Mouse (Mus musculus): ENCODE measurements around the gene Arhgef10l. TPM values are rescaled to one million over a fixed set of nuclear protein-coding genes. Genes with fewer than 3 reads are reported as not detected.

Gene Arhgef10l
- polyA plus RNA-seq, 2 experiments = 2.4 to 2.5 TPM

- no peaks in the 10 kb centered on the region for H3K36me3 ChIP-seq (replicated peaks; ENCODE audit: control insufficient read depth, insufficient read depth, low read depth)
- DNase-seq (ENCODE audit: low read depth in 3 of 3, low spot score in 3 of 3) (no peak), ATAC-seq (ENCODE audit: insufficient read depth) (no peak)
- no peaks in the 10 kb centered on the region for H3K4me1 ChIP-seq (replicated peaks; ENCODE audit: control insufficient read depth in 2 of 2, insufficient read depth in 2 of 2, low read length in 1 of 2)
- H3K27ac ChIP-seq = no peak overlapping the region
- H3K9me3 ChIP-seq (ENCODE audit: control insufficient read depth, low read length) = no peaks in the 10 kb centered on the region; the same call in 1 of the 2 replicates
- WGBS (ENCODE audit: insufficient replicate concordance) = 65% methylated on average over 8 of the region's 8 CpGs
- no peak overlapping the region for H3K9ac ChIP-seq (replicated peaks)
- H3K4me2 ChIP-seq (ENCODE audit: low read depth) = no peak overlapping the region
- H3K27me3 ChIP-seq (ENCODE audit: control insufficient read depth, insufficient read depth, low read length) = no peaks in the 10 kb centered on the region
- TF ChIP-seq EP300 (IDR thresholded peaks at IDR 0.05; ENCODE audit: low read depth) (no peak), CTCF (IDR thresholded peaks at IDR 0.05; ENCODE audit: low read depth) (no peak)
- H3K4me3 ChIP-seq (ENCODE audit: insufficient read depth in 1 of 2, low read depth in 2 of 2, low read length in 2 of 2) = no peak overlapping the region
Measured at GRCm38 (mm10) chr4:140475194-140475593, 190.6 kb downstream of the Arhgef10l start.

- Histone ChIP-seq H3K4me2 (ENCODE audit: low read depth) (no peak overlapping the region), H3K9ac (replicated peaks) (no peak overlapping the region), H3K4me3 (ENCODE audit: insufficient read depth in 1 of 2, low read depth in 2 of 2, low read length in 2 of 2) (no peak overlapping the region), H3K4me1 (replicated peaks; ENCODE audit: control insufficient read depth in 2 of 2, insufficient read depth in 2 of 2, low read length in 1 of 2) (no peaks in the 10 kb centered on the region), H3K27ac (no peak overlapping the region), H3K27me3 (ENCODE audit: control insufficient read depth, insufficient read depth, low read length) (no peaks in the 10 kb centered on the region), H3K36me3 (replicated peaks; ENCODE audit: control insufficient read depth, insufficient read depth, low read depth) (no peaks in the 10 kb centered on the region), H3K9me3 (ENCODE audit: control insufficient read depth, low read length) (no peaks in the 10 kb centered on the region; the same call in 1 of the 2 replicates)
- ATAC-seq (ENCODE audit: insufficient read depth) (no peak), DNase-seq (ENCODE audit: low read depth in 3 of 3, low spot score in 3 of 3) (no peak)
- 54% methylated on average over 13 of the region's 13 CpGs for WGBS (ENCODE audit: insufficient replicate concordance)
- TF ChIP-seq EP300 (IDR thresholded peaks at IDR 0.05; ENCODE audit: low read depth) (no peak), CTCF (IDR thresholded peaks at IDR 0.05; ENCODE audit: low read depth) (no peak)
Measured at GRCm38 (mm10) chr4:140469760-140470452, 195.9 kb downstream of the Arhgef10l start.

GRCm38 (mm10) chr4:140467254-140467791 is 198.5 kb downstream of the Arhgef10l start:
- Histone ChIP-seq H3K4me2 (ENCODE audit: low read depth) (no peak overlapping the region), H3K36me3 (replicated peaks; ENCODE audit: control insufficient read depth, insufficient read depth, low read depth) (no peaks in the 10 kb centered on the region), H3K9ac (replicated peaks) (no peak overlapping the region), H3K27me3 (ENCODE audit: control insufficient read depth, insufficient read depth, low read length) (no peaks in the 10 kb centered on the region), H3K4me3 (ENCODE audit: insufficient read depth in 1 of 2, low read depth in 2 of 2, low read length in 2 of 2) (no peak overlapping the region), H3K27ac (no peak overlapping the region), H3K9me3 (ENCODE audit: control insufficient read depth, low read length) (no peaks in the 10 kb centered on the region), H3K4me1 (replicated peaks; ENCODE audit: control insufficient read depth in 2 of 2, insufficient read depth in 2 of 2, low read length in 1 of 2) (no peaks in the 10 kb centered on the region)
- ATAC-seq (ENCODE audit: insufficient read depth) (no peak), DNase-seq (ENCODE audit: low read depth in 3 of 3, low spot score in 3 of 3) (no peak)
- 64% methylated on average over 17 of the region's 17 CpGs for WGBS (ENCODE audit: insufficient replicate concordance)
- no peak for TF ChIP-seq CTCF (IDR thresholded peaks at IDR 0.05; ENCODE audit: low read depth)
- no peak for TF ChIP-seq EP300 (IDR thresholded peaks at IDR 0.05; ENCODE audit: low read depth)

Small RNAs within 50 kb of the gene (microRNA-seq; reads per million reads assigned to microRNA genes)
- gene Gm23045 = not detected

Other genes starting within 250 kb of the Arhgef10l start
- 44.0 and 50.3 TPM in 2 replicates for gene Rcc2, start 34.5 kb upstream of the Arhgef10l start, polyA plus RNA-seq (2012; rRNA removed)
- gene Rcc2, start 34.5 kb upstream of the Arhgef10l start, polyA plus RNA-seq (2014; fragmentation: Nextera tagmentation; extraction: Ambion mirVana) = 16.5 and 27.6 TPM in 2 replicates
- not detected in 2 replicates for gene Padi6, start 76.6 kb upstream of the Arhgef10l start, polyA plus RNA-seq (2012; rRNA removed)
- not detected in 2 replicates for gene Padi6, start 76.6 kb upstream of the Arhgef10l start, polyA plus RNA-seq (2014; fragmentation: Nextera tagmentation; extraction: Ambion mirVana)
- 0.37 and 0.58 TPM in 2 replicates for gene Padi4, start 108.2 kb upstream of the Arhgef10l start, polyA plus RNA-seq (2012; rRNA removed)
- gene Padi4, start 108.2 kb upstream of the Arhgef10l start, polyA plus RNA-seq (2014; fragmentation: Nextera tagmentation; extraction: Ambion mirVana) = 0.34 and 0.52 TPM in 2 replicates
- gene Padi3, start 144.6 kb upstream of the Arhgef10l start, polyA plus RNA-seq (2012; rRNA removed) = 0.11 and 0.17 TPM in 2 replicates
- gene Padi3, start 144.6 kb upstream of the Arhgef10l start, polyA plus RNA-seq (2014; fragmentation: Nextera tagmentation; extraction: Ambion mirVana) = 0.13 and 0.25 TPM in 2 replicates
- gene Padi1, start 179.8 kb upstream of the Arhgef10l start, polyA plus RNA-seq (2012; rRNA removed) = 0.01 and 0.02 TPM in 2 replicates
- gene Padi1, start 179.8 kb upstream of the Arhgef10l start, polyA plus RNA-seq (2014; fragmentation: Nextera tagmentation; extraction: Ambion mirVana) = 0.06 TPM in 1 of 2 replicates, not detected in the other
- 0.87 and 1.0 TPM in 2 replicates for gene Padi2, start 240.3 kb upstream of the Arhgef10l start, polyA plus RNA-seq (2012; rRNA removed)
- 1.7 and 1.8 TPM in 2 replicates for gene Padi2, start 240.3 kb upstream of the Arhgef10l start, polyA plus RNA-seq (2014; fragmentation: Nextera tagmentation; extraction: Ambion mirVana)

Data from liver, embryonic 14.5 days (tissue).